Mouse (Mus musculus) erythroblast, embryonic 14.5 days (primary cell): ENCODE measurements around the gene 6430531B16Rik.

Experiments used
- GATA1 ChIP-seq: IDR thresholded peaks from 2 replicates; pipeline ENCODE4 v1.6.1; 2012; ENCODE audit warnings: low read length, inconsistent platforms, mixed read lengths
- TAL1 ChIP-seq: IDR thresholded peaks from 3 replicates; pipeline ENCODE4 v1.6.1; 2012; ENCODE audit warnings: low read length, inconsistent platforms, mixed read lengths

- TF ChIP-seq TAL1 (no peak), GATA1 (no peak)
Measured at GRCm38 (mm10) chr7:139946032-139946431, 32.5 kb downstream of the 6430531B16Rik start.
